Mouse (Mus musculus): ENCODE results near the gene Slc6a6.

DNA sequence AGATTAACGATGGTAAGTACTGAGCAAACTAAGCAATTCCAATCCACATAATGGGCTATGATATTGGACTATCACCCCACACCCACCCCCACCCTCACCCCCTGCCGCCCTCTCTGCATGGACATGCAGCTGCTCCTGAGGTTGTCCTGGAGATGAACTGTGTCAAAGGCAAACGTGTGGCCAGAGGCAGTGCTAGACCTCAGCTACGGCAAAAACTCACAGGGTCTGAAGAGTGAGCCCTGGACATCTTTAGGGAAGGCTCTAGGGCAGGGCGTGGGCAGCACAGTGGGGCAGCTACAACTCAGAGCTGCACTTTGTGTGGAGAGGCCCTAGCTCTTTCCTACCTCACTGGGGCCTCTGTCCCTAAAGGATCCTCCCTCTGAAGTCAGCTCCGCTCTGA is 13.6 kb upstream of the Slc6a6 start:
- no peak for TF ChIP-seq KAT2A (conservative IDR thresholded peaks at IDR 0.05; ENCODE audit: low read depth, low read length)
- no peak for TF ChIP-seq MEF2A (IDR thresholded peaks at IDR 0.05; ENCODE audit: extremely low read depth, insufficient replicate concordance, low read depth, low read length, poor library complexity, severe bottlenecking)
- TF ChIP-seq POLR2A (IDR thresholded peaks at IDR 0.05; ENCODE audit: control insufficient read depth in 1 of 2, insufficient read depth in 1 of 2, low read depth in 1 of 2, low read length in 2 of 2, poor library complexity in 1 of 2): no peak
- no peak for TF ChIP-seq CTCF (IDR thresholded peaks at IDR 0.05 in 2 of 3, conservative IDR thresholded peaks at IDR 0.05 in 1 of 3; ENCODE audit: control insufficient read depth in 1 of 3, insufficient read depth in 1 of 3, low read depth in 2 of 3, low read length in 3 of 3, poor library complexity in 1 of 3, severe bottlenecking in 1 of 3)
- no peak for TF ChIP-seq USF2 (IDR thresholded peaks at IDR 0.05; ENCODE audit: borderline replicate concordance in 1 of 2, insufficient read depth in 1 of 2, low read depth in 1 of 2, low read length in 2 of 2)
- no peak for TF ChIP-seq SMC3 (IDR thresholded peaks at IDR 0.05; ENCODE audit: low read depth, low read length)
- TF ChIP-seq GATA1 (IDR thresholded peaks at IDR 0.05; ENCODE audit: low read depth, low read length): no peak
- no peak for TF ChIP-seq ZNF384 (IDR thresholded peaks at IDR 0.05; ENCODE audit: low read depth, low read length)
- TF ChIP-seq USF1 (IDR thresholded peaks at IDR 0.05; ENCODE audit: low read depth, low read length): no peak
- no peak for TF ChIP-seq GABPA (IDR thresholded peaks at IDR 0.05; ENCODE audit: low read depth, low read length)
- no peak for TF ChIP-seq NELFE (IDR thresholded peaks at IDR 0.05; ENCODE audit: low read depth, low read length)
- no peak for TF ChIP-seq POLR2AphosphoS2 (IDR thresholded peaks at IDR 0.05; ENCODE audit: low read length)
